Mouse (Mus musculus) thymus, postnatal 25 days (tissue): ENCODE measurements at regions not wholly inside any gene's neighbourhood (a gene's known extent, or its start where the extent isn't known, plus 50 kb on each side); places are given as distances from the start of the nearest gene placed in this dataset.
"Not testable (repeated sequence)": the region's sequence is repeated elsewhere in the genome, so short reads cannot be mapped to it uniquely, and the experiment has no call there.

Experiments
- DNase-seq: peaks from one replicate; pipeline ENCODE4 v3.0.0; 2022

DNA sequence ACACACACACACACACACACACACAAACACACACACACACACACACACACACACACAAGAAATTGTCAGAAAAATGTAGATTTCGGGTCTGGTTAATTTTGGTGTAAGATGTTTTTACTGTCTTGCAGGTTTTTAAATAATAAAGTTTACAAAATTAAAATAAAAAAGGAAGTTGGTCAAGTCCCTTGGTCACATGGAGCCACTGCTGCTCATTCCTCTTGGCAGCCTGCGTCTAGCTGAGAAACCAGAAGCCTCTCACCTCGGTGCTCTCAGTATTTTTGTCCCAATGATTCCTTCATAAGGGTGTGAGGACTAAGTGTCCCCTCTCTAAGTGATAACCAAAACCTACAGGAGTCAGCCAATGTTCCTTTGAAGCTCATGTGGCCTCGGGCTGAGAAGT, 76.8 kb upstream of the Smg1 start:
- no peak for DNase-seq

DNA sequence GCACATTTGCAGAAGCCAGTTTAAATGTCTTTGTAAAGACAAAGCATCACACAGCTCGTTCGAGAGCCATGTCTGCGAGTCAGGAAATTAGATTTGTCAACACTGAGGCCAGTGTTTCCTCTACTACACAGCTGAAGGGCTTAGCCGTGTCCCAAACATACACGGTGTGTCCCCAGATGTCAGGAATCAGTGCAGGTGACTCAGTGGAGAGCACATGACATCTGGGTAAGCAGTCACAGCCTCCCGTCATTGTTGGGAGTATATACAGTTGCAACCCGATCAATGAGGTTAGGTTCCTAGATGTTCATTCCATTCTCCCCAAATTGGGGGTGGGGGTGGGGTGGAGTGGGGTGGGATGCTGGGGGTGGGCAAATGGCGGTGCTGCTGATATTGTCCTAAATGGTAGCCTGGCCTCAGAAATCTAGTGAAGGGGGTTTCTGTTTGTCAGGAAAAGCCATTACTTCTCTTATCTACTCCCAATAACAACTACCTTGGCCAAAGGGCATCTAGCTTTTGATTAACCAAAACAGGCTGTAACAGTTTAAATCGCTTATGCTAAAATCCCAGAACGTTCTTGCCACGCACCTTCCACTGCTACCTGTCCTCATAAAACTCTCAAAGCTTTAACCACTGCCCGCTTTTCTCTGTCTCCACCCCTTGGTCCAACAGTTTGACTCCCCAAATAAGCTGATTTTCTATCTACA, 75.1 kb upstream of the Smg1 start:
- no peak for DNase-seq

DNA sequence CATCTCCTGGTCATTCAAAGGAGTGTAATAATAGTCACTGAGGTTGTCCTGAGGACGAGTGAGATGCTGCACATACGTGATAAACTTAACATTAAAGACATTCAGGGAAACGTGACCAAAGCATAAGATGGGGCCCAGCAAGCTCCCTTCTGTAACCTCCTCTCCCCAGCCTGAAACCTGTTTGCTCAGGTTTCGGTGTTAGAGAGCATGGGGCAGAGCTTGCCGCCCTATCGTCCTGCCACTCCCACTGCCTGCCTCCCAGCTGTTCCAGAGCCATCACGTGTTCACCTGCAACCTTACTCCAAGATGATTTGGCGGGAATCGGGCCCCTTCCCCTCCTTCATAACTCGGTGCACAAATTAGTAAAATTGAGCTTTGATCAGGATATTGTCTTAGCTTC, 71.4 kb upstream of the Smg1 start:
- not testable (repeated sequence) for DNase-seq

DNA sequence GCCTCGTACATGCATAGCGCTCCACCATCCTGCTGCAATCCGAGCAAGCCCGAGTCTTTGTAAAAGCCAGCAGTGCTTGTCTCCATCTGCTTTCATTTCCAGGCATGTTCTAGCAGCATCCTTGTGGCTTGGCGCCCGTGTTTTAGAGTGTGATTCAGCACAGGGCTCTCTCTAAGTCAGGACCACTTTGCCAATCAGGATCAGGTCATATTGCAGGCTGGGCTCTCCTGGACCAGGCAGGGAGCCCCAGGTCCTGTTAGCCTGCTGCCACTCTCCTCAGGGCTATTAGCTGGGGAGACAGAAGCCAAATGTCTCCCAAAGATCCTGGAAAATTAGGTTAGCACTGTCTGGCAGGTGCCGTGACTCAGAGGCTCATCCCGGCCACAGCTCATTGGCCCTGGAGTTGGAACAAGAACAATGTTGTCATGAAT, 70.8 kb upstream of the Smg1 start:
- DNase-seq: no peak

DNA sequence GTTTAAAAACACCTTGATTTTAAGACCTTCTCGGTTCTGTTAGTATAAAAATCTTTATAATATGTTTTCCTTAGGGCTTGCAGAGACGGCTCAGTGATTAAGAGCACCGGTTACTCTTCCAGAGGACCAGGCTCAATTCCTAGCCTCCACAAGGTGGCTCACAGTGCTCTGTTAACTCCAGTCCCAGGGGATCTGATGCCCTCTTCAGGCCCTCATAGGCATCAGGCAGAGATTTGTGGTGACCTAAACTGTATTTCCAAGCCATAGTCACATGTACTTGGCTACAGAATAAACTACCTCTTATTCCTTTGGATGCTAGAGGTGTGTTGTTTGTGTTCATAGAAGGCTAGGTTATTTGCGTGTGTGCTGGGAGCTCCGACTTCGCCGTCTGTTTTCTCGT, 70.3 kb upstream of the Smg1 start:
- DNase-seq: no peak

DNA sequence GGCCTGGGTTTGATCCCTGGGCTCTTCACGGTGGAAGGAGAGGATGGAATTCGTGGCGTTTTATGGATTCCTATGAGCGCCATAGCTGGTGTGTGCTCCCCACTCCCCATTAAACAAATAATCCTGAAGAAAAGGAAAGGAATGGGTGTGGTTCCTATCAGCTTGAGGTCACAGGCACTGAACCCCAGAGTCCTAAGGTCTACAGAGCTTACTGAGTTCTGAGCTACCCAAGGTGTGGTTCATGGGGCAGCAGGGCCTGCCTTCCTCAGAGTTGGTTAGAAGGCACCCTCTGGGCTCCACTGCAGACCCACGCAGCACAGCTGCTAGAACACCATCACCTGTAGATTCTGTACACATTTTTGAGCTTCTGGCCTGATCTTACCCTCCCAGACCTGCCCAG, 66.3 kb upstream of the Smg1 start:
- DNase-seq: no peak

DNA sequence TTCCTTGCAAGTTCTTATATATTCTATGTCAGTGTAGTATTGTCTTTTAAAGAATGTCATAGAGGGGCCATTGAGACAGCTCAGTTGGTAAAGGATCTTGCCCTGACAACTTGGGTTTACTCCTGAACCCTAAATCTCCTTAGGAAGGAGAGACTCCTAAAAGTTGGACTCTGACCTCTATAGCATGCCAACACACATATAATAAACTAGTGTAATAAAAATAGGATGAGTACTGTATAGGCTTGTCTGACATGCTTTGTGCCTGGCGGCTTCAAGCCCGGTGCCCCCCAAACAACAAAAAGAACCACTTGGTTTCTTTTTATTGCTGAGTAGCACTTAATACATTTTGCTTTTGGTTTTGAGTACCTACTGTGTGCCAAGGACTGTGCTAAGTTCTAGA, 65.4 kb upstream of the Smg1 start:
- DNase-seq: no peak

DNA sequence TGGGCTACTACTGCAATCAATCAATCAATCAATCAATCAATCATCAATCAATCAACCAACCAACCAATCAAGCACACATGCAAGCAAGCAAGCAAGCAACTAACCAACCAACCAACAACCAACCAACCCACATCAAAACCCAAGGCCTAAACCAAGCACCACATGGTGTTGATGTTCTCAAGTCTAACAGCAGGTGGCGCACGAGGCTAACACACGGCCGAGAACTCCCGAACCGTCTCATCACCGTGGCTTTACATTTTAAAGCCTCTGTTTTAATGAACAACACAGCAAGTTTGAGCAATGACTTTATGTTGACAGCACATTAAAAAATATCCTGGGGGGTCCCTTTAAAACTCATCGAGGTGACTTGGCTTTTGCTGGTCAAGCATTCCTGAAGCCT, 61.3 kb upstream of the Smg1 start:
- peak; percentile 80 for DNase-seq

DNA sequence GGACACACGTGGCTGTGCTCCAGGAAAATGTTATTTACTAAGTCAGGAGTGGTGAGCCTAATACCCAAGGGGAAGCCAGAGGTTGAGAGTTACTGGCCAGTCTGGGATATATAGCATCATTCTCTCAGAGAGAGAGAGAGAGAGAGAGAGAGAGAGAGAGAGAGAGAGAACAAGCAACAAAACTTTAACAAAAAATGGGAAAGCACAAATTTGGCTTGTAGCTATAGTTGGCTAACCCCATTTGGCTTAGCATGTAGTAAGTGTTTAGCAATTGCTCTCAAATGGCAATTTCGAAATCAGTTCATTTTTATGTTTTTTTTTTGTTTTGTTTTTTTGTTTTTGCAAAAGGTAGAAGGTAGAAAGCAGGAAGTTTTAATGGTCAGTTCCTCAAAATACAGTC, 60.9 kb upstream of the Smg1 start:
- no peak for DNase-seq

DNA sequence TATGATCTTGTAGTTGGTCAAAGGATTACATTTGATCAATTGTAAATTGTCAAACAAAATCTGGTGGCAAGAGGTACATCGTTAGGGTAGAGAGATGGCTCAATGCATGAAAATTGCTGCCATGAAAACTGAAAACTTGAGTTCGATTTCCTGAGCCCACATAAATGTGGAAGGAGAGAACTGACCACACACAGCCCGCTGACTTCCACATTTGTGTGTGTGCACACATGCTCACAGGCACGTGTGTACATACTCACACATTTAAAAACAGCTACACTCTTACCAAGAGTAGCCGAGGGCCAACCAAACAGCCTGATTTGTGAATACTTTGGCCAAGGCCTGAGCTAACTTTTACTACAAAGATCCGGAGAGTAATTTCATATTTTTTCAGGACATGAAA, 60.5 kb upstream of the Smg1 start:
- no peak for DNase-seq

DNA sequence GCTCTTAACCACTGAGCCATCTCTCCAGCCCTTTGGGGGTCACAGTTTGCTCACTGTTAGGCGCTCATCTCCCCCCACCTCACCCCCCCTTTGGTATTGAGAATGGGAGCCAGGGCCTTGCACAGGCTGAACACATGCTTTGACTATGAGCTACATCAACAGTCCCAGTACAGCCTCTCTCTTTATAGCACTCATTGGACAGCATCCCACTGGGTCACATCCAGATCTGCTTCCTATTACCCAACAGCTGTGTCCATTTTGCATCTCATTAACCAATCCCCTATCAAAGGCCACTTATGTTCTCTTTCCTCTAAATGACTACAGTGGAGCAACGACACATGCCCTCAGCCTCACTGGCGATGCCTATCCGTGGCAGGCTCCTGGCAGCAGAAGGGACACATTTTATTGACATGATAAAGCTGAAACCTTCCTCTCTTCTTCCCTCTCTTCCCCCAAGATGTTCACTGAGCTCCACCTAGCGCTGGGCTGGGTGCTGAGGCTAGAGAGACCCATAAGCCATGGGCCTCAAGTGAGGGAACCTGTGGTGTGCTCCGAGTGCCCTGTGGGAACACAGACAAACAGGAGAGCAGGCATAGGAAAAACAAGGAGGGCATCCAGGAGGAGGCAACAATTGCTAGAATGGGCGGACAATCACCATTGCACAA, 57.3 kb upstream of the Smg1 start:
- DNase-seq: no peak

DNA sequence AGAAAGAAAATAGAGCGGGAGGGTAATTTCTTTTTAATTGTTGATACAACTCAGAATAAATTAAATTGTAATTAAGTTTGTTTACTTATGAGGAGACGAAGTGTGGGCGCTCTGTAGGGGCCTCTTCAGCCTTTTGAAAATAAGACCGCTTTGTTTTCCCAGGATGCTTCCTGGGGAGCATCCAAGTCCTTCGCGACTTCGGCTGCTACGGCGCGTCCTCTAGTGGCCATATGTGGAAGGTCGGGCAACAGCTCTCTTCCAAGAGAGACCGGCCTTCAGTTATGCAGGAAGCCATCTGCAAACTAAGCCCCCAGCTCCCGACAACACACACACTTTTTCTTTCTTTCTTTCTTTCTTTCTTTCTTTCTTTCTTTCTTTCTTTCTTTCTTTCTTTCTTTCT, 54.1 kb upstream of the Smg1 start:
- peak; percentile 81 for DNase-seq

DNA sequence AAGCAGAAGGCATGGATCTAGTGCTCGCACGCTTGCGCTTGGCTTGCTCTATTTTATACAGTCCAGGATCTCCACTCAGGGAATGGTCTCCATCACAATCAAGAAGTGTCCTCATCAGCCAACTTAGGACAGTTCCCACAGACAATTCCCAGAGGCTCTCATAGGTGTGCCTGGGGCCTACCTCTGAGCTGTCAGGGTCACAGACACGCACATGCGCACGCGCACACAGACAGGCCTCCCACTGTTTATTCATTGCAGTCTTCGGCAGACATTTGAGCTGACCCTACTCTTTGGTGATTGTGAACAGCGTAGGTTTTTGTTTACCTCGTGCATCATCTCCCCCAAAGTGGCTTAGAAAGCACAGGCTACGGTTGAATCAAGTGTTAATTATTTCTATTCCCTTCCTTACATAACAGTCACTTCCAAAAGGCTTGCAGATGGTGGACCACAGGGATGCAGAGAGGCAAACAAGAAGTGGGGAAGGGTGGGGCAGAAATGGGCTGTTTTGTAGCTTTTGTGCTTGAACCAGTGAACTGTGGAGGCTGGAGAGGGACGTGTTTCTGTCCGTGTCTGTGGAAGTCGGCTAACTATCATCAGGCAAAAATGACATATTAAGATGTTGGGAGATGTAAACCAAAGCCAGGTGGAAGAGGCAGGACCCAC, 53.5 kb upstream of the Smg1 start:
- no peak for DNase-seq

DNA sequence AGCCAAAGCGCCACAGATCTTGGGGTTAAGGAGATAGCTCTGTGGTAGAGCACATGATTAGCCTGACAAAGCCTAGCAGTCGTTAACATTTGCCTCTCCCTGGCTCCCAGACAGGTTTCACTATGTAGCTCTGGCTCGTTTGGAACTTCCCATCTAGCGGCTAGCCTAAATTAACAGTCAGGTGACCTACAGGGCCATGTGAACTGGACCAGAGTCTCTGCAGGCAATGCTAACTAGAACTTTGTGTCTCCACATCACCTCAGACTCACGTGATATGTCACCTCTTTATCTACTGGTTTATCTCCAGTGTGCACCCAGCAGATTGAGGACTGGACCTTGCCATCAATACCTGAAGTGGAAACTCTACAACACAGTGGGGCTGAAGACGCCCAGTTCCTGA, 52.4 kb upstream of the Smg1 start:
- DNase-seq: no peak

DNA sequence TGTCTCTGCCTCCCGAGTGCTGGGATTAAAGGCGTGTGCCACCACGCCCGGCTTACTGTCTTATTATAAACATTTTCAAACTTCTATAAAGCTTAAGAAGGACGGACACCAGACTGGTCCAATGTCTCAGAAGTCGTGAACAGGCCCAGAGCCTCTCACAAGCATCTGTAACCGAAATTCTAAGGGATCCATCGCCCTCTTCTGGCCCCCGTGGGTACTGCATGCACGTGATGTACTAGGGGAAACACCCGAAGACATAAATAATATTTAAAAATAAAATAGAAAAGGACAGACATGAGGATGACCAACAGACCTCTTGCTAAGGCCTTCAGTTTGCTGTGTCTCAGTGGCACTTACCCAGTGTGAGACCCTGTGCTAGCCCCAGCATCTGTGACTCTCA, 51.8 kb upstream of the Smg1 start:
- peak; percentile 55 for DNase-seq

DNA sequence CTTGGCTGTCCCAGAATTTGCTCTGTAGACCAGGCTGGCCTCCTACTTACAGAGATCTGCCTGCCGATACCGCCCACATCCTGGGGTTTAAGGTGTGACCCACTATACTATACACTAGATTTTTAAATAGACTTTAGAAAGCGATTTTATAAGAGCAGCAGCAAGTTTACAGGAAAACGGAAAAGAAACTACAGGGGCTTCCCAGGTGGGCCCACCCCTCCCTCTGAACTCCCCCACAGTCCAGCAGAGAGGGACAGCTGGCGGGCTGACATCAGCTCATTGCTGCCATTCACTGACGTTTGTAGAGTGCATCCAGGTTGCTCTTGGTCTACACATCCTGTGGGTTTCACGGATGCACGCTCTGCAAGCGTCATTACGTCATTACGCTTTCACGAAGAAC, 51.2 kb upstream of the Smg1 start:
- DNase-seq: no peak
